Mouse (Mus musculus) lung, postnatal 36 days (tissue): ENCODE data around the gene Slc2a3.
"Not testable (repeated sequence)": the region's sequence is repeated elsewhere in the genome, so short reads cannot be mapped to it uniquely, and the experiment has no call there.

Experiments
- DNase-seq: peaks from one replicate; pipeline ENCODE4 v3.0.0; 2022; ENCODE audit warnings: mixed read lengths

Slc2a3 gene

DNA sequence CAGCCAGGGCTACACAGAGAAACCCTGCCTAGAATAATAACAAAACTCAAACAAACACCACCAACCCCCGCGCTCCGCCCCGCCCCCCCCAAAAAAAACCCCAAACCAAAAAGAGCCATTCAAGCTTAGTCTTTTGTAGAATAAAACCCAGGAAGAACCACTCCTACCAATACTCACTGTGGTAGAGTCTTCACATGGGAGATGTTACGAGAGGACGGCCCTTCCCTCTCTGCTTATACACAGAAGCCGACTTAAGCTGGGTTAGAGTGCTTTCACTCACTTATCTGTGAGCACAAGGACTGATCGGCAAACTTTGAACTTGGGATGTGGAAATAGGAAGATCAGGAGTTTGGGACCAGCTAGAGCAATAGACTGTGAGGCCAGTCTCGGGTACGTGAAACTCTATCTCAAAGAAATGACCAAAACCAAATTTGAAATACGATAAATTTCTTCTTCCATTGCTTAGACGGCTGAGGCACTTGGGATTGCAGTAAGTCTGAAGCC is 95.1 kb downstream of the Slc2a3 start:
- no peak for DNase-seq

DNA sequence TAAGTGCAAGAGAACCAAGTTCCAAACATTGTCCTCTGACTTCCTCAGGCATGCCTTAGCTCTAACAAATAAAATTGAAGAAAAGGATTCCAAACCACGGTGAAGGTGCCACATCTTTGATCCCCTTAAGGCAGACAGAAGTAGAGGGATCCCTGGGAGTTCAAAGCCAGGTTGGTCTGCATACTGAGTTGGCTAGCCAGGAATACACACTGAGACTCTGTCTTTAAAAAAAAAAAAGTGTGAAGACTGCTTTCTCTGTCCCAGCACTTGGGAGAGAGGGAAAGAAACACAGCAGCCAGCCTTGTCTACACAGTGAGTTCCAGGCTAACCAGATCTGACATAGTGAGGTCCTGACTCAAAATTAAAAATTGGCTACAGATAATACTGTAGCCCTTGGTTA is 97.7 kb downstream of the Slc2a3 start:
- no peak for DNase-seq

DNA sequence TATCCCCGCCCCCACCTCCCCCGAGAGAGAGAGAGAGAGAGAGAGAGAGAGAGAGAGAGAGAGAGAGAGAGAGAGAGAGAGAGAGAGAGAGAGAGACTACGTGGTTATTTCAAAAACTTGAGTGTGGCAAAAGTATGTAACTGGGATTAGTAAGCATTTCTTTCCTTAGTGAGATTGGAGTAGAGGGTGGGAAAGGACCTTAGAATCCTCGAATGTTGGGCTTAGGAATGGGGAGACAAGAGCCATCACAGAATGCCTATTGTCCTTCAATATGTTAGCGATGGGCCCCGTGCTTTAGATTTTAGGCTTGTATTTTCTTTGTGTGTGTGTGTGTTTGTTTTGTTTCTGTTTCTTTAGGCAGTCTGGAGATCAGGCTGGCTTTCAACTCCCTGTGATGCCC is 98.2 kb downstream of the Slc2a3 start:
- no peak for DNase-seq

DNA sequence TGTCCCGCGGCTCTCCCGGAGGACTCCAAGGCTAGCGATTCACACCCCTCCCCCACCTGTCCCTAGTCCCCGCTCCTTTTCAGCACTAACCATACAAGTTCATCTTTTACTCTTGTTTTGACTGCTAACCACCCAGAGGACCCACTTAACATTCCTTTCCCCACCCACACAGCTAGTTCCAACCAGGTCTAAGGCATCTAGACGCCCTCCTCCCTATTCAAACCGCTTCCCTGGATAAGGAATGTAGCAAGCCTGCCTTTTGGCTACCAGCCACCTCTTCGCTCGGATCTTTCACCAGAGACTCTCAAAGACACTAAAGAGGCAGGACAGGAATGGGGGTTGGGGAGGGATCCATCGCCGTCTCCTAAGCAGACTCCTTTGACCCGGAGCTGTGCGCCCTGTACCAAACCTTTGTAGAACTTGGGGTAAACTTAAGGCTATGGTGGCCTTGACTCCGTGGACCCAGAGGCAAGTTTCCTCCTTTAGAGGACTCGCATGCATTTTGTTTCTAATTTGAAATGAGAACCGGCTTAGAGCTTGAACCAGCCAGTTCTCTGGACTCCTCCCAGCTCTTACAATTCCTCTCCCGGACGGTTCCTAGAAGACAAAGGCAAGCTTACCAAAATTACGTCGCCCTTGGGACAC is 98.8 kb downstream of the Slc2a3 start:
- peak; percentile 81 for DNase-seq

DNA sequence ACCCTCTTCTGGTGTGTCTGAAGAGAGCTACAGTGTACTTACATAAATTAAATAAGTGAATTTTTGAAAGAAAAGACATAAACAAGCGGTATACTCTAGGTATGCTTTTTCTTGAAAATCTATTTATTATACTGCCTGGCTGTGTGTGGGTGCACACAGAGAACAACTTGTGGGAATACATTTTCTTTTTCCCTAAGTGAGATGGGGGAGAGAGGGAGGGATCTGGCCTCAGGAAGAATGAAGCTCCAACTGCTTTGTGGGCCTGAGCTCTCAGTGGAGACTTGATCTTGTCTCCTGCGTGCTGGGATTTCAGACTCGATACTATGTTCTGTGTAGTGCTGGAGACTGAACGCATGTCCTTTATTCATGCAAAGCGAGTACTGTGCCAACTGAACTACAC is 99.6 kb downstream of the Slc2a3 start:
- no peak for DNase-seq

DNA sequence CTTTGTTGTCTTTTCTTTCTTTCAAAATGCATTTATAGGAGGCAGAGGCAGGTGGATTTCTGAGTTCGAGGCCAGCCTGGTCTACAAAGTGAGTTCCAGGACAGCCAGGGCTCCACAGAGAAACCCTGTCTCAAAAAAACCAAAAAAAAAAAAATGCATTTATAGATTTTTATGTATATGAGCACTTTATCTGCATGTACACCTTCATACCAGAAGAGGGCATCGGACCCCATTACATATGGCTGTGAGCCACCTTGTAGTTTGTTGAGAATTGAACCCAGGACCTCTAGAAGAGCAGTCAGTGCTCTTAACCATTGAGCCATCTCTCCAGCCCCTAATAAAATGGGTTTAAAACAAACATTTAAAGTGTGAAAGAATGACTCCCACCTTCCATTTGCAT is 101.8 kb downstream of the Slc2a3 start:
- not testable (repeated sequence) for DNase-seq

DNA sequence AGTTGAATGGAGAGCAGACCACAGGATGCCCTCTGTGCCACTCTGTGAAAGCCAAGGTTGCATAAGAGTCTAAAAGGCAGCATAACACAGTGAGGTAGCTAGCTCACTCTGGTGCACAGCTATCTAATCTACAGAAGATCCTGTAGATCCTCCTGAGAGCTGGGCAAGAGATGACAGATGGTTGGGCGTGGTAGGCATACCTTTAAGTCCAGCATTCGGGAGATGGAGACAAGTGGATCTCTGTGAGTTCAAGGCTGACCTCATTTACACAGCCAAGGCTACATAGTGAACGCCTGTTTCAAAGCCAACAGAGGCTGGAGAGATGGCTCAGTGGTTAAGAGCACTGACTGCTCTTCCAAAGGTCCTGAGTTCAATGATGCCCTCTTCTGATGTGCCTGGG is 106.0 kb downstream of the Slc2a3 start:
- no peak for DNase-seq

DNA sequence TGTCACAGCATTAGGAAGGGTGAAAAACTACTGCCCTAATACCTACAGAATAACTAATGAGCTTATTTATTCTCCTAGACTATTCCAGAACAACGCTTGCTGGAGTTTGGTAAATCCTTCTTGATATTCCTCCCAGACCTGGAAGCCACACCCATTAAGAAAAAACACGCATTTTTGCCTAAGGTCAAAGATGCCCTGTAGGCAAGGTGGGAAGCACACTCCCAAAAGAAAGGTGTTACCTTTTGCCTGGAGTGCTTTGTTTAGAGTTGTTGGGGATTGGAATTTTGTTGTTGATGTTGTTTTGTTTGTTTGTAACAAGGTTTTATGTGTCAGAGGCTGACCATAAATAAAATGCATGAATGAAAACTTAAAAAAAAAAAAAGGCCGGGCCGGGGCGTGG is 111.4 kb downstream of the Slc2a3 start:
- DNase-seq, result no peak

DNA sequence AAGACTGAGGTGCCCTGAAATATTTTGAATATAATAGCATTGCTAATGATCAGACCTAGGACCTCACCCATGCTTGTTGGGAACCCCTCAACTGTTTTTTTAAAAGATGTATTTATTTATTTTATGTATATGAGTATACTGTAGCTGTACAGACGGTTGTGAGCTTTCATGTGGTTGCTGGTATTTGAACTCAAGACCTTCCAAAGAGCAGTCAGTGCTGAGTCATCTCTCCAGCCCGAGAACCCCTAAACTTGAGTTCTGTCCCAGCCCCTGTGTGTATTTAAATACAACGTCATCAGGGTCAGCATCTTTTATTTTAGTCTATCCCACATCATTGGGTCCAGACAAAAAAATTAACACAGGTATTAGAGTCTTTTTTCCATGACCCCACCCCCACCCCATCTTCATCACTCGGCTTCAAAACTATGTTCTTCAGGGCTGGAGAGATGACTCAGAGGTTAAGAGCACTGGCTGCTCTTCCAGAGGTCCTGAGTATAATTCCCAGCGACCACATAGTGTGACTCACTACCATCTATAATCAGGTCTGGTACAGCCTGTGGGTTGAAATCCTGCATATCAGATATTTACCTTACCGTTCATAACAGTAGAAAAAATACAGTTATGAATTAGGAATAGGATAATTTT is 111.9 kb downstream of the Slc2a3 start:
- no peak for DNase-seq

DNA sequence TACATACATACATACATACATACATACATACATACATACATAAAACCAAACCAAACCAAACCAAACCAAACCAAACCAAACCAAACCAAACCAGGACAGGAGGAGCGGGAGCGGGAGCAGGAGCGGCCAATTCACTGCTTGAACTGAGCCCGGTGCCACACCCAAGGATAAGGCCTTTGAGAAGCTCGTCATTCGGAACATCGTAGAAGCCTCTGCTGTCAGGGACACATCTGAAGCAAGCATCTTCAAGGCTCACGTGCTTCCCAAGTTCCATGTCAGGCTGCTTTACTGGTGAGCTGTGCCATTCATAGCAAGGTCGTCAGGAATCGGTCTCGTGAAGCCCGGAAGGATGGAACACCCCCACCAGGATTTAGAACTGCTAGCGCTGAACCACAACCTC is 114.7 kb downstream of the Slc2a3 start:
- no peak for DNase-seq

DNA sequence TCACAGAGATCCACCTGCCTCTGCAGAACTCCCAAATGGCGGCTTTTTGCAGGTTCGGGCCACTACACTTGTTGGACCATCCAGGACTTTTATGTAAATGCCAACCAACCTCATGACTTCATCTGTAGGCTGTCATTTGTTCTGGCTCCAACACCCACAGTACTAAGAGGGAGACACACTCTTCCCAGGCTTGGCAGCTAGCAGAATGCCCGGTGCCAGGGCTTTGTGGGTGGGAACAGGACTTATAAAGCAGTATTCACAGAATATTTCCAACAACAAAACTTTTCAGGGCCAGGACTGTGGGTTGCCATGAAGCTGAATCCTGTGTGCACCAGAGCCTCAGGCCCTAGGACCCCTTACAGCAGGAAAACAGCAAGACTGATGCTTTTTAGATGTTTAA is 118.8 kb downstream of the Slc2a3 start:
- DNase-seq, result no peak
